Mouse (Mus musculus) effector memory CD4-positive, alpha-beta T cell, adult 7 months (primary cell): Measurements from ENCODE around the gene Foxb1. TPM values are rescaled to one million over a fixed set of nuclear protein-coding genes. Genes with fewer than 3 reads are reported as not detected.

Experiments used
- polyA plus RNA-seq: library from polyadenylated mRNA; unstranded; fragments of 100-300 nt; shearing (Covaris generic); gene quantifications from one replicate; pipeline ENCODE4 v1.2.1, GENCODE M21; 2017

Foxb1 gene
- not detected for polyA plus RNA-seq

GRCm38 (mm10) chr9:69760371-69761301 is at the start of gene Foxb1:
Gene Foxb1, minus strand, starts transcription at chr9:69760940.

Other genes with a start within 250 kb of the Foxb1 start
- gene Bnip2, start 228.5 kb upstream of the Foxb1 start, polyA plus RNA-seq: 91.2 TPM